Mouse (Mus musculus) E14TG2a.4 (cell line): ENCODE results near the gene Megf11.

Experiments used
- CTCF ChIP-seq: conservative IDR thresholded peaks from 2 replicates; pipeline ENCODE4 v1.5.1; 2014; ENCODE audit warnings: low read length
- NANOG ChIP-seq: IDR thresholded peaks from 2 replicates; pipeline ENCODE4 v1.6.1; 2014; ENCODE audit warnings: borderline replicate concordance, low read length, mixed read lengths

DNA sequence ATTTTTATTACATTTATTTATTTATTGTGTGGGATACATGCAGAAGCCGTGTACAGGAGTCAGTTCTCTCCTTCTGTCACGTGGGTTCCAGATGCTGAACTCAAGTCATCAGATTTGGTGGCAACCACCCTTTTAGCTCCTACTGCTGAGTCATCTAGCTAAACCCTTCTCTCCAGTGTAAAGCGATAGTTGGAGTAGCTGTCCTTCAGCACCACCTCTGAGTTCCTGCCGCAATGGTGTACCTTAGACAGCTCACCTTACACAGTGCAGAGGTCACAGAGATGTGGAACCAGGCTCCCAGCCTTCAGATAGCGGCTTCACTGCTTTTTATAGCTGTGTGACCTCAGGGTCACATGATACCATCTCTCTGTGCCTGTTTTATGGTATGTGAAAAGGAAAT is 282.1 kb downstream of the Megf11 start:
- TF ChIP-seq CTCF = no peak
- TF ChIP-seq NANOG = no peak
